Mouse (Mus musculus) embryonic facial prominence, embryonic 12.5 days (tissue): ENCODE data around the gene Asic2. TPM values are rescaled to one million over a fixed set of nuclear protein-coding genes. Genes with fewer than 3 reads are reported as not detected.
A peak's percentile ranks its signal among the peaks of the same experiment; 100 is the strongest.

ENCODE experiments used
- ATAC-seq: fragments of 200-750 bp; cut with Nextera tagmentation; 2 replicates; pipeline ENCODE4 v1.8.0; 2017; ENCODE audit not compliant: insufficient number of reproducible peaks, insufficient read depth, low FRiP score, low TSS enrichment
- H3K27ac ChIP-seq: fragments of 300-500 bp; sonication (generic); 2 replicates; pipeline ENCODE4 v1.5.1; 2016; ENCODE audit warnings: mild to moderate bottlenecking
- H3K27me3 ChIP-seq: fragments of 300-500 bp; sonication (generic); 2 replicates; pipeline ENCODE4 v1.6.1; 2016; ENCODE audit warnings: mild to moderate bottlenecking, moderate library complexity
- H3K36me3 ChIP-seq: fragments of 300-500 bp; sonication (generic); 2 replicates; pipeline ENCODE4 v1.6.1; 2016; ENCODE audit warnings: mild to moderate bottlenecking
- H3K4me1 ChIP-seq: fragments of 300-500 bp; sonication (generic); 2 replicates; pipeline ENCODE4 v1.6.1; 2016
- H3K4me2 ChIP-seq: fragments of 300-500 bp; sonication (generic); replicated peaks from 2 replicates; pipeline ENCODE4 v1.6.1; 2016; ENCODE audit warnings: mild to moderate bottlenecking, moderate library complexity
- H3K4me3 ChIP-seq: fragments of 300-500 bp; sonication (generic); 2 replicates; pipeline ENCODE4 v1.5.1; 2016; ENCODE audit warnings: mild to moderate bottlenecking
- H3K9ac ChIP-seq: fragments of 300-500 bp; sonication (generic); 2 replicates; pipeline ENCODE4 v1.6.1; 2016; ENCODE audit warnings: mild to moderate bottlenecking, moderate library complexity
- H3K9me3 ChIP-seq: fragments of 300-500 bp; sonication (generic); 2 replicates; pipeline ENCODE4 v1.6.1; 2016; ENCODE audit warnings: mild to moderate bottlenecking, moderate library complexity
- WGBS: fragments of 180-500 bp; shearing (Covaris S2); methylation state at CpG from one replicate; pipeline ENCODE4 v1.1.7; 2016; 5-methylcytosine and 5-hydroxymethylcytosine counted together
- polyA plus RNA-seq: library from polyadenylated mRNA; unstranded; fragments of >200 nt; fragmentation: Nextera tagmentation; extraction: Ambion mirVana; gene quantifications from 2 replicates; pipeline ENCODE4 v1.2.1, GENCODE M21; 2016

Asic2 gene
- polyA plus RNA-seq, 1 experiment from 2014 or later: 1.3 TPM

GRCm38 (mm10) chr11:81151286-81152020 lies 816.8 kb downstream of the Asic2 start:
- no peak for ATAC-seq
- peaks cover 22% of the 10 kb centered on the region for H3K4me1 ChIP-seq
- peak overlapping the region; percentile 47 for H3K9ac ChIP-seq
- H3K36me3 ChIP-seq: no peaks in the 10 kb centered on the region
- no peaks in the 10 kb centered on the region for H3K9me3 ChIP-seq
- H3K27me3 ChIP-seq: peaks cover 71% of the 10 kb centered on the region
- WGBS: 4% methylated on average over 36 of the region's 36 CpGs
- H3K27ac ChIP-seq: no peak overlapping the region
- peak overlapping the region; percentile 98 for H3K4me2 ChIP-seq
- peak overlapping the region; percentile 56 for H3K4me3 ChIP-seq

- peaks cover 62% of the 10 kb centered on the region for H3K27me3 ChIP-seq
- no peak overlapping the region for H3K27ac ChIP-seq
- H3K4me2 ChIP-seq: no peak overlapping the region
- no peak for ATAC-seq
- no peak overlapping the region for H3K4me3 ChIP-seq
- H3K36me3 ChIP-seq: no peaks in the 10 kb centered on the region
- WGBS: 77% methylated on average over 8 of the region's 8 CpGs
- H3K9me3 ChIP-seq: no peaks in the 10 kb centered on the region
- H3K9ac ChIP-seq: no peak overlapping the region
- H3K4me1 ChIP-seq: peaks cover 22% of the 10 kb centered on the region
Measured at GRCm38 (mm10) chr11:81150621-81151020, 817.6 kb downstream of the Asic2 start.

GRCm38 (mm10) chr11:81148423-81148822 lies 819.8 kb downstream of the Asic2 start:
- H3K9ac ChIP-seq: no peak overlapping the region
- H3K9me3 ChIP-seq: no peaks in the 10 kb centered on the region
- H3K4me2 ChIP-seq: no peak overlapping the region
- no peak overlapping the region for H3K27ac ChIP-seq
- WGBS: 29% methylated on average over 10 of the region's 10 CpGs
- no peak overlapping the region for H3K4me3 ChIP-seq
- peaks cover 17% of the 10 kb centered on the region for H3K4me1 ChIP-seq
- peaks cover 41% of the 10 kb centered on the region for H3K27me3 ChIP-seq
- no peak for ATAC-seq
- no peaks in the 10 kb centered on the region for H3K36me3 ChIP-seq

GRCm38 (mm10) chr11:81146574-81147157 lies 821.6 kb downstream of the Asic2 start:
- peaks cover 23% of the 10 kb centered on the region for H3K27me3 ChIP-seq
- no peak for ATAC-seq
- peaks cover under 1% of the 10 kb centered on the region; the same call in 1 of the 2 replicates for H3K4me1 ChIP-seq
- H3K4me3 ChIP-seq: no peak overlapping the region
- no peaks in the 10 kb centered on the region for H3K9me3 ChIP-seq
- no peak overlapping the region for H3K4me2 ChIP-seq
- WGBS: 88% methylated on average over 9 of the region's 9 CpGs
- H3K27ac ChIP-seq: no peak overlapping the region
- no peaks in the 10 kb centered on the region for H3K36me3 ChIP-seq
- no peak overlapping the region for H3K9ac ChIP-seq

- no peak overlapping the region for H3K4me2 ChIP-seq
- no peak overlapping the region for H3K4me3 ChIP-seq
- no peaks in the 10 kb centered on the region for H3K9me3 ChIP-seq
- no peaks in the 10 kb centered on the region for H3K36me3 ChIP-seq
- ATAC-seq: no peak
- no peak overlapping the region for H3K27ac ChIP-seq
- H3K9ac ChIP-seq: no peak overlapping the region
- no peaks in the 10 kb centered on the region for H3K27me3 ChIP-seq
- 72% methylated on average over 4 of the region's 4 CpGs for WGBS
- no peaks in the 10 kb centered on the region for H3K4me1 ChIP-seq
Measured at GRCm38 (mm10) chr11:81135141-81135540, 833.1 kb downstream of the Asic2 start.

GRCm38 (mm10) chr11:81133950-81134349 lies 834.3 kb downstream of the Asic2 start:
- H3K9ac ChIP-seq: no peak overlapping the region
- no peaks in the 10 kb centered on the region for H3K9me3 ChIP-seq
- H3K4me1 ChIP-seq: no peaks in the 10 kb centered on the region
- no peak overlapping the region for H3K4me3 ChIP-seq
- H3K36me3 ChIP-seq: no peaks in the 10 kb centered on the region
- H3K27me3 ChIP-seq: no peaks in the 10 kb centered on the region
- ATAC-seq: no peak
- H3K4me2 ChIP-seq: no peak overlapping the region
- H3K27ac ChIP-seq: no peak overlapping the region
- WGBS: 14% methylated on average over 5 of the region's 5 CpGs

- Histone ChIP-seq H3K27ac (no peak overlapping the region), H3K9me3 (no peaks in the 10 kb centered on the region), H3K4me3 (no peak overlapping the region), H3K27me3 (no peaks in the 10 kb centered on the region), H3K4me2 (no peak overlapping the region), H3K4me1 (no peaks in the 10 kb centered on the region), H3K9ac (no peak overlapping the region), H3K36me3 (no peaks in the 10 kb centered on the region)
- 90% methylated on average over 7 of the region's 7 CpGs for WGBS
- ATAC-seq: no peak
Measured at GRCm38 (mm10) chr11:81132669-81133068, 835.6 kb downstream of the Asic2 start.

- H3K4me1 ChIP-seq: no peaks in the 10 kb centered on the region
- no peaks in the 10 kb centered on the region for H3K27me3 ChIP-seq
- ATAC-seq: no peak
- H3K36me3 ChIP-seq: no peaks in the 10 kb centered on the region
- no peak overlapping the region for H3K9ac ChIP-seq
- H3K27ac ChIP-seq: no peak overlapping the region
- 92% methylated on average over 6 of the region's 6 CpGs for WGBS
- no peaks in the 10 kb centered on the region for H3K9me3 ChIP-seq
- no peak overlapping the region for H3K4me3 ChIP-seq
- no peak overlapping the region for H3K4me2 ChIP-seq
Measured at GRCm38 (mm10) chr11:81124363-81124762, 843.9 kb downstream of the Asic2 start.

- no peak for ATAC-seq
- H3K9me3 ChIP-seq: no peaks in the 10 kb centered on the region
- H3K36me3 ChIP-seq: no peaks in the 10 kb centered on the region
- H3K27ac ChIP-seq: no peak overlapping the region
- 55% methylated on average over 8 of the region's 8 CpGs for WGBS
- H3K4me2 ChIP-seq: no peak overlapping the region
- no peaks in the 10 kb centered on the region for H3K27me3 ChIP-seq
- no peak overlapping the region for H3K4me3 ChIP-seq
- no peak overlapping the region for H3K9ac ChIP-seq
- H3K4me1 ChIP-seq: no peaks in the 10 kb centered on the region
Measured at GRCm38 (mm10) chr11:81120024-81120576, 848.2 kb downstream of the Asic2 start.

- Histone ChIP-seq H3K4me1 (no peaks in the 10 kb centered on the region), H3K36me3 (no peaks in the 10 kb centered on the region), H3K4me3 (no peak overlapping the region), H3K27me3 (no peaks in the 10 kb centered on the region), H3K4me2 (no peak overlapping the region), H3K9ac (no peak overlapping the region), H3K9me3 (no peaks in the 10 kb centered on the region), H3K27ac (no peak overlapping the region)
- ATAC-seq: no peak
- 57% methylated on average over 7 of the region's 7 CpGs for WGBS
Measured at GRCm38 (mm10) chr11:81118055-81118454, 850.2 kb downstream of the Asic2 start.

GRCm38 (mm10) chr11:81115666-81116065 lies 852.6 kb downstream of the Asic2 start:
- no peaks in the 10 kb centered on the region for H3K27me3 ChIP-seq
- H3K9ac ChIP-seq: no peak overlapping the region
- H3K4me2 ChIP-seq: no peak overlapping the region
- no peaks in the 10 kb centered on the region for H3K4me1 ChIP-seq
- H3K4me3 ChIP-seq: no peak overlapping the region
- no peak for ATAC-seq
- WGBS: 36% methylated on average over 9 of the region's 9 CpGs
- H3K27ac ChIP-seq: no peak overlapping the region
- no peaks in the 10 kb centered on the region for H3K9me3 ChIP-seq
- H3K36me3 ChIP-seq: no peaks in the 10 kb centered on the region

GRCm38 (mm10) chr11:81111626-81112025 lies 856.6 kb downstream of the Asic2 start:
- Histone ChIP-seq H3K36me3 (no peaks in the 10 kb centered on the region), H3K9me3 (no peaks in the 10 kb centered on the region), H3K4me1 (no peaks in the 10 kb centered on the region), H3K4me3 (no peak overlapping the region), H3K27me3 (no peaks in the 10 kb centered on the region), H3K9ac (no peak overlapping the region), H3K4me2 (no peak overlapping the region), H3K27ac (no peak overlapping the region)
- WGBS: 84% methylated on average over 2 of the region's 2 CpGs
- no peak for ATAC-seq
